Mouse (Mus musculus) hematopoietic stem cell, adult 5-6 weeks (primary cell): ENCODE results near the gene Card9. TPM values are rescaled to one million over a fixed set of nuclear protein-coding genes. Genes with fewer than 3 reads are reported as not detected.
A peak's percentile ranks its signal among the peaks of the same experiment; 100 is the strongest.

Experiments used
- ATAC-seq, 2 experiments: fragments of 125-278 bp in 1 of 2; replicated peaks in 1 of 2; 2 replicates each; pipeline ENCODE4 v1.8.0; 2016 to 2017; ENCODE audit warnings: inconsistent platforms in 2 of 2, mild to moderate bottlenecking in 2 of 2, moderate number of reproducible peaks in 2 of 2, low read depth in 1 of 2, moderate TSS enrichment in 1 of 2; ENCODE audit not compliant: low FRiP score in 2 of 2, poor library complexity in 2 of 2, severe bottlenecking in 2 of 2, insufficient read depth in 1 of 2, low TSS enrichment in 1 of 2
- total RNA-seq: library from RNA; stranded (forward); fragments of 172-1452, 232-1000 nt; gene quantifications from 2 replicates; pipeline ENCODE4 v1.2.3, GENCODE M21; 2017

The Card9 gene
- total RNA-seq, 1 experiment from 2014 or later, result 13.4 TPM

DNA sequence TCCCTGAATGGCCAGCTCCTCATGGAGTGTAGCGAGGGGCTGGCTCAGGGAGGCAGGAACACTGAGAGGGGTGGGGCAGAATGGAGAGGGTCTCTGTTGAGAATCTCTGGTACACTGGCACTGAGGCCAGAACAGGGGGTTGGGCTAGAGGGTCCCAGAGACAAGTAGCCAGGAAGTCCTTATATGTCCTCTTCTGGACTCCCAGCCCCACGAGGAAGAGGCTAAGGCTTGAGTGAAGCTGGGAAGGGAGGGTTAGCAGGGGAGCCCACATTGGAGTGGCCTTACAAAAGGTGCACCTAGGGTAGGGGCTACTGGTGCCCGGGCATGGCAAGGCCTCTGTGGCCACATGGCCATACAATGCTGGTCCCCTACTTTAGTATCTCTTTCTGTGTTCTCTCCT, 43.3 kb downstream of the Card9 start:
- no peak for ATAC-seq

DNA sequence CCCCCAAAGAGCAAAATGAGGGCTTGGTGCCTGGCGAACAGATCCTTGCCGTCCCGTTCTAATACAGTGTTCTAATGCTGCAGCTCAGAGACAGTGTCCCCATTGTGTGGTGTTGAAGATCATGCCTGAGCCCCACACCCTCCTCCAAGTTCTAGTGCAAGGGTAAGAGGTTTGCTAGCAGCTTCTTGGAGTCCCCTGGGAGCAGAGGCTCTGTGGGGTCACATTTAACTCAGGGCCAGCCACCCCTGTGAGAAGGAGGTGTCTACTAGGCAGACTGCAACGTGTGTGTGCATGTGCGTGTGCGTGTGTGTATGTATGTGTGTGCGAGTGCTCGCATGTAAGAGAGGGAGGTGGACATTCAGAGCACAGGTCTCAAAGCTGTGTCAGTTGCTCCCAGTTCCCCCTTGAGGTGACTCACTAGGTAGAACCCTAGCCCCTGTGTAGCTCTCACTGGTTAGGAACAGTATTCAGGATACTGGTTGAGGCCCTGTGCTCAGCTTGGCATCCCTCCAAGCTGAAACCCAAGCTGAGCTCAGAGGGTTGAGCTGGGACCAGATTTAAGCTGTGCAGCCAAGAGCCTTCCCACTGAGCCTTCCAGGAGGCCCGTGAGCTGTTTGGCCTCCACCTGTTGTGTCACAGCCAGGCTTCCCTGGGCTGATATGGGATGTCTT, 44.0 kb downstream of the Card9 start:
- ATAC-seq, result no peak

DNA sequence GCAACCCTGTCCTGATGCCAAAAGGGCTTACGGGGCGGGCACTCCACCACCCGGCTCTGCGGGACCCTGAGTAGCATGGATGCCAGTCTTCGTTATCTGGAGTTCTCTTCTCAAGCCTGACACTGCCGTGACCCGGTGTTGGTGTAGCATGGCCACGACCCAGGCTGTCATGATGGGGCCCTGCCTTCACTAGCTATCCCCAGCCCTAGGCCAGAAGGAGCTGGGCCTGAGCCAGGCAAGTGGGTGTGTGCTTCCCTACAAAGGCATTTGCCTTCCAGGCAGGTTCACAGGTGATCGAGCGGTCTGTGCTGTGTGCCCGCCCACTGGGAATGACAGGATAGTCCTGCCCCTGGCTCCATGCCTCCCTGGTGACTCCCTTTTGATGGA, 44.8 kb downstream of the Card9 start:
- ATAC-seq, result peak in 1 of 2 experiments; percentile 24; a peak in 2 of 4 replicates

DNA sequence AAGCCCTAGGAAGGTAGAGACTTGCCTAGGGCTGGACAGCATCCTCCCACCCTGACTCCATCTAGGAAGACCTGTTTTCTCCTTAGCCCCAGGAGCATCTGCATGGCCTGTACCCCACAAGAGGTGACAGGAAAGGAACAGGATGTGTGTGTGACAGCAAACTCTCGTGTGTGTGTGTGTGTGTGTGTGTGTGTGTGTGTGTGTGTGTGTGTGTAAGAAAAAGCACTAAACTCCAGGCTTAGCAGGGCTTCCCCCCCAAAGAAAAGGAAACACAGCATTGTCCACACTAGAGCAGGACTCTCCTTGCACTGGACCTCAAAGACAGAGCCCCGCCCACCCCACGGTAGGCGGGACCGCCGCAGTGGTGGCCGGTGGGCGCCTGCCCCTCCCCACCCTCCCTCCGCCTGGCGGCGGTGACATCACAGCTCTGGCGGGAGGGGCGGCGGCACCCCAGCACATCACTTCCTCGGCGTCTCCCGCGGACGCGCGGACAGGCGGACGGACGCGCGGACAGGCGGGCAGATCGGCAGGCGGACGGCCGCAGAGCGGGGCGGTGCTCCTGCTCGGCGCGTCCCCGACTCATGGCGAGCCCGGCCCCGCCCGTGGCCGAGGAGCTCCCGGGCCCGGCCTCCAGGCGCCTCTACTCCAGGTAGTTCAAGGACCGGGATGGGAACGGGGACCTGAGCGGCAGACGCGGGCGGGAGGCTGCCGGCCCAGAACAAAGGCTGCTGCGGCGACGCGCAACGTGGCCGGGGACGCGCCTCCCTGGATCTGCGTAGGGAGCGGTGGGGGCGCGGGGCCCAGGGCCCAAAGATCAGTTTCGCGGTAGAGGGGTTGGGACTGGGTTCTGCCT, 45.4 kb downstream of the Card9 start, which contains the start of gene Gpsm1:
Gene Gpsm1 (plus strand): TSS at position 444 of the 853 bp plus-strand sequence.
- ATAC-seq, result peak; percentile 8 to 44; a peak in 2 of 4 replicates

DNA sequence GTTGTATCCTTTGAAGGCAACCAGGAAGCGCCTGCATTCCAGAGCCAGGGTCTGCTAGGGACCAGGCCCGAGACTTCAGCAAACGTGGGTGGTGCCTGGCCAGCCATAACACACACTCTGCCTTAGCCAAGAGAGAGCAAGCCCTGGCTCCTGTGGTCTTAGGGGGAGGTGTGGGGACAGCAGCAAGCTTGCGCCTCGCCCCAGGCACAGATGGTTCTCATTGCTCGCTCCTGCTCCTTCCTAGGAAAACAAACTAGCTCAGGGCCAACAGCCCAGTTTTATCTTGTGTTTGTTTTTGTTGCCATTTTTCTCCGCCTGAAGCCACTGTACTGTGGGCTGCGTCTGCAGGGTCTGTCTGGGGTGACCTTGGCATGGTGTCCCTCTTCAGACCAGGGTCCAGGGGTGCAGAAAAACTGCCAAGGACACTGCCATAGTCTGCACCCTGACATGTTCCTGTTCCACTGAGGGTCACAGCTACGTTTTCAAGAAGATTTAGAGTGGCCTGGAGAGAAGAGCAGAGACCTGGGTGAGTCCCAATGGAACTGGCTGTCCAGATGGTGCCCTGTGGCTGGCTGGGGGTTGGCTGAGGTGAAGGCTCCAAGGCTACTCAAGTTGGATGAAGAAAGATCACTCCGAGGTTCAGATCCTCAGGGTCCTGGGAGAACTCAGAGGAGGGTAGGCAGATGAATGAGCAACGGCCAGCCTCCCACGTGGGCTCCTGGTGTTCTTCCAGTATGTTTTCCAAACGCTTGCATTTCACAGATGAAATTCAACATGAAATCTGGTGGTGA, 46.2 kb downstream of the Card9 start:
- no peak for ATAC-seq

DNA sequence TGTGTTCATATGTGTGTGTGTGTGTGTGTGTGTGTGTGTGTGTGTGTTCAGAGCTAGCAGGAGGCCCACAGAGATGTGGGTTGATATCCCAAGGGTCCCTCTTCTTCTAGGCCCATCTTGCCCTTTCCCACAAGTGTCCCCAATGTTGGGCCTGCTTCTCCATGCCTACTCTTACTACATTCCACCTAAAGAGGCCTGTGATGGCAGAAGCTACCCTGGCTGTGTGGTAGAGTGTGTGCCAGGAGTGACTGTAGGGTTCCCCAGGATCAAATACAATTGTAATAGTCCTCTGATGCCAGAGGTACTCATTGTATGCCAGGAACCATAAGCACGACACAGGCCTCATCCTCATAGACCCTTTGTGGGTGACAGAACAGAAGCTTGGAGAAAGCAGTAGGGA, 47.3 kb downstream of the Card9 start:
- ATAC-seq, result no peak

DNA sequence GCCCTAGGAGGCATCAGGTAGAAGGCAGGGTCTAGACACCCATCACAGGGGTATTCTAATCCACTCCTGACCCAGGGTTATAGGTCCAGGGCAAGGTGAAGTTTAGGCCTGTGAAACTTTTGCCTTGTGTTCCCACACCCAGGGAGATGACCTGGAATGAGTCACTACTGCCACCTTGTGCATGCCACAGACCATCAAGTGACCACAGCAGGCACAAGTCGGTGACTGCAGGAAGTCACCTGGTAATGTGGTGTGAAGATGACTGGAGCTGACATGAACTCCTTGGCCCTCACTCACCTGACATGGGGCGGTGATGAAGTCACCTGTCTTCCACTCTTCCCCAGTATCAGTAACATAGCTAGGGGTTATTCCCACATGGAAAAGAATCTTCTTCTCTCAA, 47.9 kb downstream of the Card9 start:
- no peak for ATAC-seq

DNA sequence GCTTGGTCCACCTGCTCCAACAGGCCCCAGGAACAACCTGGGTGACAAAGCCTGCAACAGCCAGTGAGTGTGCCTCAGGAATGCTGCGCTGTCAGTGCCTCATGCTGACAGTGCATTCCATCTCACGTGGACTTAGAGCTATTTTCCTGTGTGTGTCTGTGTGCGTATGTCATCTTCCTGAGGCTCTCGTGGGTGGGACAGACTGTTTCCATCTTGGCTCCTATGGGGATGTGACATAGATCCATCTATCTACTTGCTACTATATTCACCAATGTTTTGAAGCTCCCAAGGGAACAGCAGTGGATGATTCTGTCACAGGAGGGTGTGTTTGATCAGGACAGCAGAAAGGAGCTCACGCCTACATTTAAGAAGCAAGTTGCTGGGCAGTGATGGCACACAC, 48.8 kb downstream of the Card9 start:
- 0 out of 4 replicates have a peak, but pooled peaks of 1 of the 2 experiments have one; percentile 9 for ATAC-seq

DNA sequence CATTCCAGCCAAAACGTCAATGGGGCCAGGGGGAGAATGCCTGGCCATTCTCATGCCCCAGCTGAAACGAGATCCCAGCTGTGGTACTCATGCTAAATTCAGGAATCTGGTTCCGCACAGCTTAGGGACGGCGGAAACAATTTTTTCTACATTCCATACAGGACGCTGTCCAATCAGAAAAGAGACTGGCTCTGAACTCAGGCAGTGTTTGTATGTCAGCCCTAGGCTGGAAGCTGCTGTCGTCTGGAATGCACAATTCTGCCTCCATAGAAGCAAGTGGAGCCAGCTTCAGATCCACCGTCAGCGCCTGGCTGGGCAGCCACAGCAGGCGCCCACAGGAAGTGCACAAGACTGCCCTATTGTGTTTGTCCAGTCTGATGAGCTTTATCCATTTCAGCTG, 51.0 kb downstream of the Card9 start:
- ATAC-seq, result no peak

DNA sequence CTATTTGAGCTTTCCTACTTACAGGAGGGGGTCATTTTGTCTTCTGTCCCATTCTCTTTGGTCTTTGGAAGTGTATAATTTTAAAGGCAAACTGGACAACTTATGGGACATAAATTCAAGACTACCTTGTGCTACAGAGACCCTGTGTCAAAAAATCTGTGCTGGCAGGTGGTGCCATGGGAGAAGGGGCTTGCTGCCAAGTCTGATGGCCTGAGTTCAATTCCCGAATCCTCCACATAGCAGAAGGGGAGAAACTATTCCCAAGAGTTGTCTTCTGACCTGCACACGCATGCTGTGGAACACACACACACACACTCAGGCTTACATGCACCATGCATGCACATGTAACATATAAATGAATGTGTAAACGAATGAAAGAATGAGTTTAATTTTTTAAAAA, 54.0 kb downstream of the Card9 start:
- no peak for ATAC-seq

DNA sequence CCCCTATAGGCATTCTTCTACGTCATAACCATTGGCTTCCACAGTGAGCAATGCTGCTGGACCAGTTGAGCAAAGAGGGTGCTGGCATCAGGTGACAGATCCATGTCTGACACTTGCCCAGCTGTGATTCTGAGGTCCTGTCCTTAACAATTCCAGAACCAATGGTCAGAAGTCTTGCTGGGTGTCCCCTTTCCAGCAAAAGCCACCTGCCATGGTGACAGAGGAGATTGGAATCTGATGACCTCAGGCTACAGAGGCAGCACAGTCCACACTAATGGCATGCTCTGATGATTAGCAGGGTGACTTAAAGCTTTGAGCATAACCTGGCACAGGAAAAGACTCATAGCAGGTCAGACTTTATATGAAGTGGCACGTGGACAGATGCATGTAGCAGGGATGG, 55.2 kb downstream of the Card9 start:
- ATAC-seq, result no peak

DNA sequence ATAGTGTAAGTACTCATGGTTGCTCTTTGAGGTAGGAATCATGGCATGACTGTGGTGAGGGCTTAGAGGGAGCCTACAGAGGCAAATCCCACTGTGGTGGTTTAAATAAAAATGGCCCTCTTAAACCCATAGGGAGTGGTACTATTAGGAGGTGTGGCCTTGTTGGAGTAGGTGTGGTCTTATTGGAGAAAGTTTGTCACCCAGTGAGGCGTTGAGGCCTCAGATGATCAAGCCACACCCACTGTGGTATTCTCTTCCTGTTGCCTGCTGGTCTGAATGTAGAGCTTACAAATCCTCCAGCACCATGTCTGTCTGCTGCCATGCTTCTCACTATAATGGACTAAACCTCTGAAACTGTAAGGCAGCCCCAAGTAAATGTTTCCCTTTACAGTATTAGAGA, 56.0 kb downstream of the Card9 start:
- ATAC-seq, result no peak

Other genes starting within 250 kb of the Card9 start
- 3.4 and 3.8 TPM in 2 replicates for gene Nacc2, start 237.7 kb downstream of the Card9 start, total RNA-seq
- gene Lhx3, start 152.6 kb downstream of the Card9 start, total RNA-seq, result not detected in 2 replicates
- 6.9 and 7.3 TPM in 2 replicates for gene Qsox2, start 123.4 kb downstream of the Card9 start, total RNA-seq
- gene Ccdc187, start 66.4 kb downstream of the Card9 start, total RNA-seq, result not detected in 2 replicates
- gene Gpsm1, start 45.4 kb downstream of the Card9 start, total RNA-seq, result 19.9 and 29.3 TPM in 2 replicates
- 6.4 and 11.1 TPM in 2 replicates for gene Dnlz, start 8.8 kb downstream of the Card9 start, total RNA-seq
- 44.4 and 48.7 TPM in 2 replicates for gene Snapc4, start 19.7 kb upstream of the Card9 start, total RNA-seq
- 39.1 and 60.1 TPM in 2 replicates for gene Entr1, start 28.4 kb upstream of the Card9 start, total RNA-seq
- 56.2 and 66.3 TPM in 2 replicates for gene Pmpca, start 28.4 kb upstream of the Card9 start, total RNA-seq
- 11.7 and 17.3 TPM in 2 replicates for gene Inpp5e, start 48.3 kb upstream of the Card9 start, total RNA-seq
- 30.8 and 50.0 TPM in 2 replicates for gene Sec16a, start 84.3 kb upstream of the Card9 start, total RNA-seq
- gene Notch1, start 155.7 kb upstream of the Card9 start, total RNA-seq, result 21.6 and 23.7 TPM in 2 replicates
- gene Egfl7, start 219.1 kb upstream of the Card9 start, total RNA-seq, result 145 and 179 TPM in 2 replicates
- 0.88 TPM in 1 of 2 replicates, not detected in the other for gene Gm20532, start 225.7 kb upstream of the Card9 start, total RNA-seq
- 49.6 and 81.5 TPM in 2 replicates for gene Agpat2, start 243.5 kb upstream of the Card9 start, total RNA-seq